In genomic region chr1:66817865-66818315, GRCm38 (mm10) we compare ENCODE assay signal across 8 mouse cellular contexts. TPM values are rescaled to one million over a fixed set of nuclear protein-coding genes. Genes with fewer than 3 reads are reported as not detected.
DNase-seq lines count a peak whose midpoint lies in the region; ATAC-seq and TF ChIP-seq lines count a peak whose summit lies in the region.

No protein-coding gene starts in this region.

- DNase-seq in heart, adult 2 months: no peak
- no peak for DNase-seq in heart, postnatal 25 days (ENCODE audit: low spot score)
- DNase-seq in 3T3-L1 (ENCODE audit: low read depth, low spot score): peak; percentile 48
- DNase-seq in c-Kit-positive CD71-positive TER-119-positive erythroid progenitor cells, embryonic 14.5 days (ENCODE audit: low spot score): peak; percentile 40
- DNase-seq in urinary bladder, postnatal 25 days (ENCODE audit: low spot score): no peak
- no peak for DNase-seq in ovary, postnatal 36 days (ENCODE audit: low spot score)

- no peak for TF ChIP-seq EP300 in heart, adult 2 months (IDR thresholded peaks at IDR 0.05; ENCODE audit: insufficient read depth, low read depth, low read length)

- H3K79me2 ChIP-seq in heart, adult 2 months (replicated peaks; ENCODE audit: control insufficient read depth, insufficient read depth, low read length): 0 out of 2 replicates have a peak, but pooled peaks cover under 1% of the 10 kb centered on the region

- 1% methylated on average over 20 of the region's 20 CpGs for WGBS in heart, adult 2 months

- no peaks in the 10 kb centered on the region for H3K27me3 ChIP-seq in heart, adult 2 months (ENCODE audit: control insufficient read depth, insufficient read depth, low read length)

- intact Hi-C loops in heart, adult 2 months (cut with DNase I): loop anchor here (2.0 to 5.0 kb wide), 5 partner anchors 17 to 117 kb away; partner anchors contain the start of genes Acadl and Rpe
- intact Hi-C loops in heart, postnatal 25 days (cut with DNase I): loop anchor here (2.0 to 5.0 kb wide), 3 partner anchors 21 to 116 kb away; partner anchors contain the start of genes Acadl and Rpe

- peak overlapping the region; percentile 80 for H3K4me3 ChIP-seq in heart, adult 2 months

- peak overlapping the region; percentile 92 for H3K9ac ChIP-seq in heart, adult 2 months (ENCODE audit: low read depth, low read length)

- no peak for TF ChIP-seq CTCF in heart, adult 2 months (IDR thresholded peaks at IDR 0.05)

- peak; percentile 21 for ATAC-seq in inflammation-experienced regulatory T-cells, adult 6 months
- ATAC-seq in monocyte, adult 5-6 weeks (replicated peaks; ENCODE audit: insufficient number of reproducible peaks, low FRiP score, low TSS enrichment, poor library complexity, severe bottlenecking): peak; percentile 12; the same call in 1 of the 2 replicates

- TF ChIP-seq POLR2A in heart, adult 2 months (IDR thresholded peaks at IDR 0.05; ENCODE audit: insufficient read depth, low read depth, low read length): no peak

- peak overlapping the region; percentile 98 for H3K27ac ChIP-seq in heart, adult 2 months

- peaks cover 5% of the 10 kb centered on the region for H3K4me1 ChIP-seq in heart, adult 2 months (ENCODE audit: control insufficient read depth, insufficient read depth, low read length)

- H3K36me3 ChIP-seq in heart, adult 2 months (ENCODE audit: control insufficient read depth, insufficient read depth, low read length): peaks cover 8% of the 10 kb centered on the region

RNA-seq across cellular contexts. Expression of gene Kansl1l, which starts 0.5 kb away (rescaled TPM):
- 10 to 100 TPM; 22.9 to 23.4 TPM for total RNA-seq in heart, adult 2 months (2021)
- 5.1 and 9.5 TPM in 2 replicates for polyA plus RNA-seq in heart, adult 2 months (2012; rRNA removed)
- total RNA-seq in heart, postnatal 25 days (2021): 10 to 100 TPM; 21.7 to 22.9 TPM
- 10 to 100 TPM in 2 of 3 experiments, 1 to 10 TPM in 1; 7.1 to 12.4 (median 11.1) TPM for polyA plus RNA-seq in inflammation-experienced regulatory T-cells, adult 6 months (2017; shearing (Covaris generic))
- total RNA-seq in monocyte, adult 5-6 weeks (2017): 15.6 to 25.1 TPM (median 23.7 TPM) in 3 replicates

RNA-seq across cellular contexts. Expression of gene Acadl, which starts 45.2 kb away (rescaled TPM):
- 1,000 to 10,000 TPM; 1,007 to 1,201 TPM for total RNA-seq in heart, adult 2 months (2021)
- polyA plus RNA-seq in heart, adult 2 months (2012; rRNA removed): 327 and 489 TPM in 2 replicates
- 1,000 to 10,000 TPM; 1,047 to 1,088 TPM for total RNA-seq in heart, postnatal 25 days (2021)
- polyA plus RNA-seq in inflammation-experienced regulatory T-cells, adult 6 months (2017; shearing (Covaris generic)): 10 to 100 TPM; 37.6 to 77.4 (median 38.4) TPM
- 28.7 to 44.7 TPM (median 42.2 TPM) in 3 replicates for total RNA-seq in monocyte, adult 5-6 weeks (2017)

Comparison
In these comparisons a context has a peak if more than half of its experiments do, and no peak if none do; other contexts are left out.
1. DNase-seq: peak in 3T3-L1 (single experiment) and c-Kit-positive CD71-positive TER-119-positive erythroid progenitor cells, embryonic 14.5 days (single experiment); none in heart, adult 2 months (0 of 2), heart, postnatal 25 days (single experiment), urinary bladder, postnatal 25 days (single experiment) and ovary, postnatal 36 days (single experiment).
2. RNA of gene Acadl, which starts 45.2 kb away (total RNA-seq): 1,007 to 1,201 TPM in heart, adult 2 months and 1,047 to 1,088 TPM in heart, postnatal 25 days; 28.7 to 44.7 TPM in monocyte, adult 5-6 weeks; every median in the first group is over 10 times any median in the second.